Mouse (Mus musculus): ENCODE results near the gene Hspb2.

Gene Hspb2

GRCm38 (mm10) chr9:50714188-50714587 lies 38.0 kb downstream of the Hspb2 start:
- DNase-seq (ENCODE audit: low spot score in 2 of 2) = no peak

GRCm38 (mm10) chr9:50711337-50711736 lies 40.8 kb downstream of the Hspb2 start:
- DNase-seq (ENCODE audit: low spot score in 2 of 2) = no peak

GRCm38 (mm10) chr9:50709108-50709507 lies 43.0 kb downstream of the Hspb2 start:
- no peak for DNase-seq (ENCODE audit: low spot score in 2 of 2)

- no peak for DNase-seq (ENCODE audit: low spot score in 2 of 2)
Measured at GRCm38 (mm10) chr9:50704907-50705306, 47.2 kb downstream of the Hspb2 start.

Measured in right cerebral cortex, postnatal 36 days (tissue).